Mouse (Mus musculus) frontal cortex, postnatal 25 days (tissue): ENCODE data around the gene Wtip.
"Not testable (repeated sequence)": the region's sequence is repeated elsewhere in the genome, so short reads cannot be mapped to it uniquely, and the experiment has no call there.

ENCODE experiments used
- DNase-seq, 2 experiments: peaks; one replicate each; pipeline ENCODE4 v3.0.0; 2022; ENCODE audit warnings: low spot score in 2 of 2

Gene Wtip

GRCm38 (mm10) chr7:34133117-34133762, at the start of gene Wtip:
TSS of gene Wtip (minus strand) at chr7:34133268.
- DNase-seq: peak; percentile 17 to 35

- not testable (repeated sequence) for DNase-seq
Observed at GRCm38 (mm10) chr7:34176241-34176640, 43.2 kb upstream of the Wtip start.

DNA sequence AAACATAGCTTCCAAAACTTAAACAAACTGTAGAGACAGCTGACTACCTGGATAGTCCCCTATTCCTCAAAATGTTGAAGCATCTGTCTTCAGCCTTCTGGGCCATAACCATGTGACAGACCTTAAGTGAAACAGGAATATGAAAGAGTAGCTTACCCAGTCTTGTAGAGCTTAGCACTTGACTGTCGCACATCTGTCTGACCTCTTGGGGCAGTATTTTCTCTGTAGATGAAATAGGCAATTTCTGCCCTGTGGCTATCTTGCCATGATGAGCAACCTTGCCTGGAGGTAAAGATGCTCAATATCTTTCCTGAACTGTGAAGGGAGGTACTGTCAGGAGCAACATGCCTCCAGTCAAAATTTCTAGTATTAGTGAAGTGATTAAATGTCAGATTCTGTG, 39.2 kb upstream of the Wtip start:
- no peak for DNase-seq

DNA sequence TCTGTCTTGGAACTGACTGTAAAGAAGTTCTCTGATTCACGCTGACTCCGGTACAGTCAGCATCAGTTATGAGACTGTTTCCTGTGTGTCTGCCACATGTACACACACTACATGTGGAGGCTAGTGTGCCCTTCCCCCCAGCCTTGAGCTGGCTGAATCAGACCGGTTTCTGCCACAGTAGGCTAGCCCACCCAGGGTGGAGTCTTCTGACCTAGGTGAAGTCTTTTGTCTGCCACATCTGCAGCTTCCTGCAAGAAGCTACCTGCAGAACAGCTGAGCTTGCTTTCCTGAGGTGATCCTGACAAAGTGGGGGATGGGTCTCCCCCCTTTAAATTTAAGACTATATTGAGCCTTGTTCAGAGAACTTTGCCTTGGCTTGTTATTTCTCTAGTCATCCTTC, 36.4 kb upstream of the Wtip start, which contains the start of gene Uba2:
Uba2 (minus strand) TSS at position 146 of the 400 bp plus-strand sequence.
- DNase-seq: no peak

GRCm38 (mm10) chr7:34168470-34169251, 35.6 kb upstream of the Wtip start:
- DNase-seq: peak; percentile 89

DNA sequence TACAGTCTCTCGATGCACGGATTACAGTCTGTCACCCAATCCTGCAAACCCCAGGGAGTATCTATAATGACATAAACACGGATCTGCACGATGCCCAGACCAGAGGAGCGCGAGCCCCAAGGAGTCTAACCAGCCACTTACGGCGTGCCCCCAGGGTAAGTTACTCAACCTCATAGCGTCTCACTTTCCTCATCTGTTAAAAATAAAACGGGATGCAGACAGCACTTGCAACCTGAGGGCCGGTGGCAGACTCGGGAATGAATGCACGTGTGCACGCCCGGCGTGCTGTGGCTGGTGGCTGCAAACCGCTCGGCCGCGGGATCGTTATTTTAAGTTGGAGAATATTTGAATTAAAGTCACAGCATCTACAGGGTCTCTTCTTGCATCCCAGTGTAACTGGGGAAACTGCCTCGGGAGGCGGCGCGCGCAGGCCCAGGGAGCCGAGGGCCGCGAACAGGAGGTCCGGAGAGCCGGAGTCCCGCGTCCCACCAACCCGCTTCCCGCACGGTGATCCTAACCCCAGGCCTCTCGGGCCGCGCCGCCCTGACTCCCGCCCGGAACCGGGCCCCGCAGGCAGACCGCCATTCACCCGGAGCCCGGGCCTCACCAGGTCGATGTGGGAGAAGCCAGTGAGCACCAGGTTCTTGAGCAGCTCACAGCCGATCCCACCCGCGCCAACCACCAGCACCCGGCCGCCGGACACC, 34.9 kb upstream of the Wtip start:
- peak in 1 of 2 experiments; percentile 16 for DNase-seq

GRCm38 (mm10) chr7:34166850-34167249, 33.8 kb upstream of the Wtip start:
- DNase-seq: no peak

GRCm38 (mm10) chr7:34165999-34166398, 32.9 kb upstream of the Wtip start:
- DNase-seq: no peak

DNA sequence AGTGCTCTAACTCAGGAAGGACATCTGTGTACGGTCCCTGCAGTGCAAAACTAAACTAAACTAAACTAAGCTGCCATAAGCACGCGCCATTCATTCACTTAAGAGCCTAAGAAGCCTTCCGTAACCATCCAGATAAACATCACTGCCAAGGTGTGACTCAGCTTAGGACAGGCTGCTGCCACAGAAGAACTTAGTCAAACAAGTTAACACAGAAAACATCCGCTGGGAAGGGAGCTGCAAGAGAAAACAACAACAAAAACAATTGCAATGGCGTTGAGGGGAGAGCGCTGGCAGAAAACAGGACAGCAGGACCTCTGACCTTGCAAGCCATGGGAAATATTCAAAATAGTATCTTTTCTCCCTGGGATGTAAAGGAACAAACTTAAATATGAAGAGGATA, 31.6 kb upstream of the Wtip start:
- DNase-seq: no peak

GRCm38 (mm10) chr7:34159167-34159566, 26.1 kb upstream of the Wtip start:
- no peak for DNase-seq

GRCm38 (mm10) chr7:34157994-34158393, 24.9 kb upstream of the Wtip start:
- no peak for DNase-seq

GRCm38 (mm10) chr7:34147193-34147592, 14.1 kb upstream of the Wtip start:
- DNase-seq: no peak

DNA sequence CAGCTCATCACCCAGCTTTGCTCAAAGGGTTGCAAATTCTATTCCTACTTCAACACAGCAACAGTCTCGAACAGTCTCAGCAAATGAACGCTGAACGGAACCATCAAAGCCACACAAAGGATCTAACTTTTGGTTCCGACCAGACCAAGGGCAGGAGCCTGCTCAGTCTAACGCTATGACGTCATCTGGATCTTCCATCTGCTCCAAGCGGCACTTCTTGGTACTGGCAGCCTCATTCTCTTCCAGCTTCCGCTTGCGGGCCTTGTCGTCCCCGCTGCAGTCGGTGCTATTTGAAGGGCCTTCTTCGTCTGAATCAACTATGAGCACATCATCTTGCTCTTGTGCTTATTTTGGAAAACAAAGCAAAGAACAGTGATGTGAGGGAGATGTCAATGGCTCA, 8.1 kb upstream of the Wtip start:
- DNase-seq: no peak

GRCm38 (mm10) chr7:34139493-34139892, 6.4 kb upstream of the Wtip start:
- no peak for DNase-seq

GRCm38 (mm10) chr7:34134336-34134735, 1.3 kb upstream of the Wtip start:
- no peak for DNase-seq

- no peak for DNase-seq
Observed at GRCm38 (mm10) chr7:34132355-34133079, 551 bp downstream of the Wtip start.

GRCm38 (mm10) chr7:34131959-34132354, 1.1 kb downstream of the Wtip start:
- no peak for DNase-seq

GRCm38 (mm10) chr7:34131118-34131517, 1.9 kb downstream of the Wtip start:
- no peak for DNase-seq

GRCm38 (mm10) chr7:34126291-34126690, 6.8 kb downstream of the Wtip start:
- no peak for DNase-seq

GRCm38 (mm10) chr7:34125346-34125745, 7.7 kb downstream of the Wtip start:
- DNase-seq: no peak

GRCm38 (mm10) chr7:34122987-34123720, 9.9 kb downstream of the Wtip start:
- no peak for DNase-seq
